Mouse (Mus musculus) erythroblast, embryonic 14.5 days (primary cell): ENCODE data around the gene Lce3d.

Experiments used
- GATA1 ChIP-seq: IDR thresholded peaks from 2 replicates; pipeline ENCODE4 v1.6.1; 2012; ENCODE audit warnings: low read length, inconsistent platforms, mixed read lengths
- TAL1 ChIP-seq: IDR thresholded peaks from 3 replicates; pipeline ENCODE4 v1.6.1; 2012; ENCODE audit warnings: low read length, inconsistent platforms, mixed read lengths

GRCm38 (mm10) chr3:92907571-92907970, 49.6 kb upstream of the Lce3d start:
- TF ChIP-seq GATA1 (no peak), TAL1 (no peak)
